Mouse (Mus musculus) skeletal muscle tissue, postnatal 0 days (tissue): ENCODE measurements around the gene Cadm4. TPM values are rescaled to one million over a fixed set of nuclear protein-coding genes. Genes with fewer than 3 reads are reported as not detected.

Source experiments
- polyA plus RNA-seq: library from polyadenylated mRNA; unstranded; fragments of >200 nt; fragmentation: Nextera tagmentation; extraction: Ambion mirVana; gene quantifications from 2 replicates; pipeline ENCODE4 v1.2.1, GENCODE M21; 2015

The Cadm4 gene
- 3.8 and 6.0 TPM in 2 replicates for polyA plus RNA-seq

GRCm38 (mm10) chr7:24481474-24482207 lies at the start of gene Cadm4:
TSS of gene Cadm4 (plus strand) at chr7:24482023.

GRCm38 (mm10) chr7:24451855-24452311 lies 29.9 kb upstream of the Cadm4 start, which contains the start of gene Irgc1:
TSS of gene Irgc1 (minus strand) at chr7:24452297.

GRCm38 (mm10) chr7:24462388-24463319 lies 19.2 kb upstream of the Cadm4 start, which contains the start of gene Plaur:
TSS of gene Plaur (plus strand) at chr7:24462484.

GRCm38 (mm10) chr7:24506838-24507725 lies 25.3 kb downstream of the Cadm4 start, which contains the start of gene Zfp428:
TSS of gene Zfp428 (plus strand) at chr7:24507006.

GRCm38 (mm10) chr7:24512355-24512754 lies 30.5 kb downstream of the Cadm4 start, which contains the start of gene AC161166.1:
TSS of gene AC161166.1 (minus strand) at chr7:24512455.

GRCm38 (mm10) chr7:24530062-24530931 lies 48.5 kb downstream of the Cadm4 start, which contains the start of gene Irgq:
TSS of gene Irgq (plus strand) at chr7:24530689.

GRCm38 (mm10) chr7:24546068-24546614 lies 64.3 kb downstream of the Cadm4 start, which contains the start of the genes Pinlyp and Xrcc1:
TSS of gene Pinlyp (minus strand) at chr7:24546118.
TSS of gene Xrcc1 (plus strand) at chr7:24546289.

Other genes with a start within 250 kb of the Cadm4 start
- gene Zfp109, start 244.5 kb upstream of the Cadm4 start, polyA plus RNA-seq = 0.95 and 1.2 TPM in 2 replicates
- 1.3 and 1.7 TPM in 2 replicates for gene Zfp108, start 227.2 kb upstream of the Cadm4 start, polyA plus RNA-seq
- gene Zfp93, start 211.6 kb upstream of the Cadm4 start, polyA plus RNA-seq = 3.5 and 4.0 TPM in 2 replicates
- 9.6 and 11.4 TPM in 2 replicates for gene Zfp61, start 180.8 kb upstream of the Cadm4 start, polyA plus RNA-seq
- 4.2 and 5.6 TPM in 2 replicates for gene Zfp94, start 165.4 kb upstream of the Cadm4 start, polyA plus RNA-seq
- not detected in 2 replicates for gene Tescl, start 148.1 kb upstream of the Cadm4 start, polyA plus RNA-seq
- 5.3 TPM in 1 of 2 replicates, not detected in the other for gene Lypd5, start 132.8 kb upstream of the Cadm4 start, polyA plus RNA-seq
- gene Kcnn4, start 111.8 kb upstream of the Cadm4 start, polyA plus RNA-seq = 0.51 and 0.79 TPM in 2 replicates
- gene Smg9, start 82.4 kb upstream of the Cadm4 start, polyA plus RNA-seq = 12.9 and 13.7 TPM in 2 replicates
- 0.42 and 0.62 TPM in 2 replicates for gene Irgc1, start 29.7 kb upstream of the Cadm4 start, polyA plus RNA-seq
- 3.4 and 4.1 TPM in 2 replicates for gene Plaur, start 19.5 kb upstream of the Cadm4 start, polyA plus RNA-seq
- 23.6 and 25.5 TPM in 2 replicates for gene Zfp428, start 25.0 kb downstream of the Cadm4 start, polyA plus RNA-seq
- gene AC161166.1, start 30.4 kb downstream of the Cadm4 start, polyA plus RNA-seq = 0.15 TPM in 1 of 2 replicates, not detected in the other
- 5.3 and 6.0 TPM in 2 replicates for gene Irgq, start 48.7 kb downstream of the Cadm4 start, polyA plus RNA-seq
- gene Pinlyp, start 64.1 kb downstream of the Cadm4 start, polyA plus RNA-seq = 0.84 TPM in 1 of 2 replicates, not detected in the other
- gene Xrcc1, start 64.3 kb downstream of the Cadm4 start, polyA plus RNA-seq = 37.4 and 39.0 TPM in 2 replicates
- gene Ethe1, start 105.5 kb downstream of the Cadm4 start, polyA plus RNA-seq = 13.9 and 14.9 TPM in 2 replicates
- gene Zfp575, start 105.6 kb downstream of the Cadm4 start, polyA plus RNA-seq = 2.4 TPM in 2 replicates
- gene Phldb3, start 128.7 kb downstream of the Cadm4 start, polyA plus RNA-seq = 0.10 and 0.11 TPM in 2 replicates
- gene Lypd3, start 154.5 kb downstream of the Cadm4 start, polyA plus RNA-seq = 7.7 TPM in 1 of 2 replicates, not detected in the other
- not detected in 2 replicates for gene Tex101, start 194.7 kb downstream of the Cadm4 start, polyA plus RNA-seq
- not detected in 2 replicates for gene BC049730, start 227.2 kb downstream of the Cadm4 start, polyA plus RNA-seq
- not detected in 2 replicates for gene Gm4763, start 244.9 kb downstream of the Cadm4 start, polyA plus RNA-seq